Mouse (Mus musculus) lung, adult 2 months (tissue): Measurements from ENCODE around the gene Pkig. TPM values are rescaled to one million over a fixed set of nuclear protein-coding genes. Genes with fewer than 3 reads are reported as not detected.

Experiments
- DNase-seq: peaks from one replicate; pipeline ENCODE4 v3.0.0; 2022
- H3K4me1 ChIP-seq: fragments of 200-500 bp; 2 replicates; pipeline ENCODE4 v1.6.1; 2011; ENCODE audit warnings: low read length; ENCODE audit not compliant: control insufficient read depth, insufficient read depth
- H3K4me3 ChIP-seq: fragments of 200-500 bp; replicated peaks from 2 replicates; pipeline ENCODE3; 2011; ENCODE audit warnings: low read depth, mild to moderate bottlenecking, control low read depth, low read length; ENCODE audit errors: extremely low read depth
- CTCF ChIP-seq: fragments of 200-500 bp; IDR thresholded peaks from 2 replicates; pipeline ENCODE4 v1.5.1; 2011; ENCODE audit warnings: mild to moderate bottlenecking, low read length, control low read depth; ENCODE audit not compliant: insufficient read depth
- POLR2A ChIP-seq: fragments of 200-500 bp; IDR thresholded peaks from 2 replicates; pipeline ENCODE4 v1.6.1; 2011; ENCODE audit warnings: low read depth, mild to moderate bottlenecking, control low read depth, low read length, borderline replicate concordance; ENCODE audit errors: extremely low read depth
- WGBS: fragments of 180-500 bp; shearing (Covaris S2); methylation state at CpG from one replicate; pipeline ENCODE4 v1.1.7; 2018; 5-methylcytosine and 5-hydroxymethylcytosine counted together
- polyA plus RNA-seq: library from polyadenylated mRNA; depleted of rRNA; stranded (reverse); fragments of >200 nt; gene quantifications from 2 replicates; pipeline ENCODE4 v1.2.3, GENCODE M21; 2012

Pkig gene
- polyA plus RNA-seq, 1 experiment = 167 TPM

GRCm38 (mm10) chr2:163702921-163703320 is 44.7 kb downstream of the Pkig start:
- DNase-seq = no peak
- WGBS = 70% methylated on average over 5 of the region's 5 CpGs
- Histone ChIP-seq H3K4me3 (no peak overlapping the region), H3K4me1 (peaks cover 12% of the 10 kb centered on the region)
- TF ChIP-seq CTCF (no peak), POLR2A (no peak)

DNA sequence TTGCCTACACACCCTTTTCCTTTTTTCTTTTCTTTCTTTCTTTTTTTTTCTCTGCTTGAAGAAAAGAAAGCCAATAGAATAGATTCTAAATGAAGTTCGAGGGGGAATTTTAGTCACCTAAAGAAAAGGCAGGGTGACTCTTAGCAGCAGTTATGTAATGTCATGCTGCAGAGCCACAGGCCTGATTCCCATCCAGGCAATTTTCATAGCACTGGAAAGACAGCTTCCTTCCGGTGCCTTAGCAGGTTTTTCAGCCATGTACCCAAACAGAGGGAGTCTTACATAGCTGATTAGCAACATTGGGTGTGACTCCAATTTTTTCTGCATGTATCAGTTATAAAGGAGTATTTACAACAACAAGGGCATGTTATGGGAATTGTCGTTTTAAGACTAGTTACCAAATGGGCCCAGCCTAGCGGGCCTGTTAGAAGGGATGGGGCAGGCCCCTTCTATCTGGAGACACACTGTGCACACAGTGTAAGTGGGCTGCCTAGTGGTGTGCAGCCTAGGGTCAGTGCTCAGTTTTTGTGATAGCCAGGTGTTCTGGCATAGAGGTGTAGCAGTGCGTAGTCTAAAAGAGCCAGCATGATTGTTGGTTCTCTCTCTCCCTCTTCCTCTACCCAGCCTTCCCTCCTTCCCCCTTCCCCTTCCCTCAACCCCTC is 45.5 kb downstream of the Pkig start:
- DNase-seq = no peak
- WGBS = 74% methylated on average over 5 of the region's 5 CpGs
- Histone ChIP-seq H3K4me3 (no peak overlapping the region), H3K4me1 (peaks cover 8% of the 10 kb centered on the region)
- no peak for TF ChIP-seq POLR2A
- no peak for TF ChIP-seq CTCF

DNA sequence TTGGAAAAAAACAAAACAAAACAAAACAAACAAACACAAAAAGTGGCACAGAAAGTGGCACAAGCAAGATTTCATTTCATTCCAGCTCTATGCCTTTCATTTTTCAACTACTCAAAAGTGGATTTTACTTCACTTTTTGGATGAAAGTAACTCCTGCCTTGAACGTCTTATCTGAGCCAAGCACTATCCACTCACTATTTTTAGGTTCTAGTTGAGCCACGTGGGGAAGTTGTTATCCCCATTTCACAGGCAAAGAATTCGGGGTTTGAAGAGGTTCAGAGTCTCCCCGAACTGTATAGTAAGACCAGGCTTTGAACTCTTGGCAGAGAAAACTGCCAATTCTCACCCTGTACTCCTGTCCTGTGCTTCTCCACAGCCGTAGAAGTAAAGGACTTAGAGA is 50.1 kb downstream of the Pkig start:
- WGBS = 61% methylated on average over 5 of the region's 5 CpGs
- no peak for TF ChIP-seq CTCF
- TF ChIP-seq POLR2A = no peak
- DNase-seq = no peak
- Histone ChIP-seq H3K4me1 (peaks cover 25% of the 10 kb centered on the region), H3K4me3 (no peak overlapping the region)

GRCm38 (mm10) chr2:163708763-163709250 is 50.6 kb downstream of the Pkig start:
- 85% methylated on average over 6 of the region's 6 CpGs for WGBS
- TF ChIP-seq POLR2A (no peak), CTCF (no peak)
- Histone ChIP-seq H3K4me3 (no peak overlapping the region), H3K4me1 (peaks cover 27% of the 10 kb centered on the region)
- DNase-seq = no peak

DNA sequence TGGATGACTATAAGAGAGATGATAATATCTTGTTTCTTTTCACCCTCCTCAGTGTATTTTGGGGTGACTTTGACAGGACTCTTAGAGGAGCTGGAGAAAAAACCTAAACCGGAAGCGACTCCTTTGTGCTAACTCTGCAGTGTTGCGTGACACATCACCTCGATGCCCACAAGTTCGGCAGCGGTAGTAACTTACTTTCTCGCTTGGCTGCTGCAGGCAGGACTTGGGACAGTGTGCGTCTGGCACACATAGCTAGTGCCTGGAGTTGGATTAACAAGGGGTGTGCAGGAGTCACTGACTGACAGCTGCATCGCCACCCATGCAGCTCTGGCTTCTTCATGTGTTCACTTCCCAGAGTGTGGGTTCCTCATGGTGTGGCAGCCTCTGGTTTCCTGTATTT is 51.8 kb downstream of the Pkig start:
- no peak for DNase-seq
- no peak for TF ChIP-seq CTCF
- 81% methylated on average over 9 of the region's 9 CpGs for WGBS
- Histone ChIP-seq H3K4me1 (peaks cover 27% of the 10 kb centered on the region), H3K4me3 (no peak overlapping the region)

DNA sequence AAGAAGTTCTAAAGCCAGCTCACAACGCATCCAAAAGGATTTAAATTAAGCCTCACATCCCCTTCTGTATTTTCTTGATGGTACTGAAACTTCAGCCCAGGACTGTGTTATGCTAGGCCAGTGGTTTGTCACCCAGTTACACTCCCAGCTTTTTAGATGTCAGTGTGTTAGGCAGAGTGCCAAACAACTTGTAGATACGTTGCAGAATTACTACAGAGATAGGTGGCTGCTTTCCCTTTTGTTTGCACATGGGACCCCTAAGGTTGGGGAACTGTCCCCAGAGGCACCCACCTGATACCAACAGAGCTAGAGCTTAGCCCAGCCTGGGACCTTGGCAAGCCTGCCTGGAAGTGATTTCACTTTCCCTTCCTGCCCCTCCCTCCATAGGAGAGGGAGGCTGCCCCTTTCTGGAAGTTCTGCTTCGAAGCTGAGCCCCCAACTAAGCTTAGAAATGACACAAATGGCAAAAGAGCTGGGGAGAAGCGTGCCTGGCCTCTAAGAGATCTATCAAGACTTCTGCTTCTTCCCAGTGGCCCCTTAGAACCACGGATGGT is 52.5 kb downstream of the Pkig start:
- DNase-seq = no peak
- 45% methylated on average over 5 of the region's 5 CpGs for WGBS
- peaks cover 27% of the 10 kb centered on the region for H3K4me1 ChIP-seq
- no peak for TF ChIP-seq CTCF
- TF ChIP-seq POLR2A = no peak
- no peak overlapping the region for H3K4me3 ChIP-seq

GRCm38 (mm10) chr2:163711368-163711868 is 53.2 kb downstream of the Pkig start:
- Histone ChIP-seq H3K4me1 (peaks cover 25% of the 10 kb centered on the region), H3K4me3 (no peak overlapping the region)
- no peak for DNase-seq
- TF ChIP-seq POLR2A (no peak), CTCF (no peak)
- WGBS = 62% methylated on average over 8 of the region's 8 CpGs

DNA sequence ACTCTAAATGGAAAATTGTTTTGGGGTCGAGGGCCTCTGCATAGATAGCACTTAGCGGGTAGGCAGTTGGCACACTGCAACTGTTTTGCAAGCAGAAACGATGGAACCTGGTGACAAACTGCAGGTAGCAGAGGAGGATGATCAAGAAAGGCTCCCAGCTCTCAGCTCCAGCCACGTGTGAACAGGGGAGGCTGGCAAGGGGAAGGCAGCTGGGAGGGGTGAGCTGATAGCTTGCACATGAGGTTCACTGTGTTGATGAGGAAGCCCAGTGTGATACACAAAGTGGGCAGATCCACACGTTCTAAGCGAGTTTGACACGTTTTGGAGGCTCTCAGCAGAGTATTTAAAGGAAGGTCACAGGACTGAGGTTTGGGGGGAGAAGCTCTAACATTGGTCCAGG is 54.3 kb downstream of the Pkig start:
- DNase-seq = no peak
- WGBS = 58% methylated on average over 7 of the region's 7 CpGs
- H3K4me3 ChIP-seq = no peak overlapping the region
- H3K4me1 ChIP-seq = peaks cover 28% of the 10 kb centered on the region
- TF ChIP-seq CTCF (no peak), POLR2A (no peak)

GRCm38 (mm10) chr2:163712874-163713273 is 54.7 kb downstream of the Pkig start:
- no peak for TF ChIP-seq POLR2A
- peaks cover 28% of the 10 kb centered on the region for H3K4me1 ChIP-seq
- no peak for DNase-seq
- H3K4me3 ChIP-seq = no peak overlapping the region
- 66% methylated on average over 6 of the region's 6 CpGs for WGBS

- 53% methylated on average over 3 of the region's 3 CpGs for WGBS
- Histone ChIP-seq H3K4me1 (peaks cover 28% of the 10 kb centered on the region), H3K4me3 (no peak overlapping the region)
- no peak for DNase-seq
- TF ChIP-seq CTCF = no peak
- TF ChIP-seq POLR2A = no peak
Observed at GRCm38 (mm10) chr2:163713340-163713739, 55.2 kb downstream of the Pkig start.

- Histone ChIP-seq H3K4me1 (peaks cover 23% of the 10 kb centered on the region), H3K4me3 (no peak overlapping the region)
- 42% methylated on average over 8 of the region's 8 CpGs for WGBS
- TF ChIP-seq CTCF = no peak
- DNase-seq = no peak
Observed at GRCm38 (mm10) chr2:163716448-163716847, 58.3 kb downstream of the Pkig start.
